In genomic region chr12:56636534-56637180, GRCm38 (mm10) we compare ENCODE assay signal across 8 mouse cellular contexts. TPM values are rescaled to one million over a fixed set of nuclear protein-coding genes. Genes with fewer than 3 reads are reported as not detected.
DNase-seq lines count a peak whose midpoint lies in the region; ATAC-seq lines count a peak whose summit lies in the region.

No protein-coding gene starts in this region.

- no peaks in the 10 kb centered on the region for H3K36me3 ChIP-seq in intestine, embryonic 15.5 days
- H3K36me3 ChIP-seq in midbrain, embryonic 12.5 days, result no peaks in the 10 kb centered on the region

- 22% methylated on average over 14 of the region's 14 CpGs for WGBS in intestine, embryonic 15.5 days
- 26% methylated on average over 14 of the region's 14 CpGs for WGBS in midbrain, embryonic 12.5 days

- no peaks in the 10 kb centered on the region for H3K9me3 ChIP-seq in intestine, embryonic 15.5 days
- H3K9me3 ChIP-seq in midbrain, embryonic 12.5 days, result no peaks in the 10 kb centered on the region

- no peaks in the 10 kb centered on the region for H3K4me1 ChIP-seq in intestine, embryonic 15.5 days (replicated peaks)
- H3K4me1 ChIP-seq in midbrain, embryonic 12.5 days, result no peaks in the 10 kb centered on the region

- ATAC-seq in intestine, embryonic 15.5 days, result peak; percentile 72
- ATAC-seq in midbrain, embryonic 12.5 days (ENCODE audit: low FRiP score, low read depth), result peak; percentile 70

- no peak overlapping the region for H3K4me3 ChIP-seq in intestine, embryonic 15.5 days (replicated peaks)
- no peak overlapping the region for H3K4me3 ChIP-seq in midbrain, embryonic 12.5 days

- peak; percentile 19 for DNase-seq in MN1 (ENCODE audit: low spot score)
- peak; percentile 56 for DNase-seq in brain, embryonic 18.5 days (ENCODE audit: low read depth, low spot score)
- peak; percentile 89 for DNase-seq in forelimb bud, embryonic 11.5 days (ENCODE audit: low read depth, low spot score)
- peak; percentile 14 to 36 for DNase-seq in left cerebral cortex, adult 8-10 months (ENCODE audit: low spot score in 2 of 2)
- DNase-seq in urinary bladder, postnatal 36 days (ENCODE audit: low spot score in 2 of 2), result no peak
- DNase-seq in urinary bladder, postnatal 10 days (ENCODE audit: low spot score), result no peak

- no peaks in the 10 kb centered on the region for H3K27me3 ChIP-seq in intestine, embryonic 15.5 days (replicated peaks)
- peaks cover 48% of the 10 kb centered on the region for H3K27me3 ChIP-seq in midbrain, embryonic 12.5 days

- H3K27ac ChIP-seq in intestine, embryonic 15.5 days, result no peak overlapping the region
- H3K27ac ChIP-seq in midbrain, embryonic 12.5 days (replicated peaks), result no peak overlapping the region

- no peak overlapping the region for H3K9ac ChIP-seq in intestine, embryonic 15.5 days
- no peak overlapping the region for H3K9ac ChIP-seq in midbrain, embryonic 12.5 days (replicated peaks)

- peak overlapping the region; percentile 33; the same call in 1 of the 2 replicates for H3K4me2 ChIP-seq in intestine, embryonic 15.5 days (replicated peaks)
- peak overlapping the region; percentile 40 for H3K4me2 ChIP-seq in midbrain, embryonic 12.5 days (replicated peaks)

RNA-seq across cellular contexts. Expression of gene Nkx2-9, which starts 23.6 kb away (rescaled TPM):
- not detected in 2 replicates for polyA plus RNA-seq in intestine, embryonic 15.5 days (2015; fragmentation: Nextera tagmentation; extraction: Ambion mirVana)
- total RNA-seq in left cerebral cortex, adult 8-10 months (2022), result under 1 TPM in 3 of 4 experiments, not detected in 1; 0.34 to 0.39 (median 0.39) TPM
- 1.4 and 1.8 TPM in 2 replicates for polyA plus RNA-seq in midbrain, embryonic 12.5 days (2016; fragmentation: Nextera tagmentation; extraction: Ambion mirVana)

RNA-seq across cellular contexts. Expression of gene Pax9, which starts 54.9 kb away (rescaled TPM):
- 0.04 TPM in 1 of 2 replicates, not detected in the other for polyA plus RNA-seq in intestine, embryonic 15.5 days (2015; fragmentation: Nextera tagmentation; extraction: Ambion mirVana)
- total RNA-seq in left cerebral cortex, adult 8-10 months (2022), result not detected
- 0.09 and 0.18 TPM in 2 replicates for polyA plus RNA-seq in midbrain, embryonic 12.5 days (2016; fragmentation: Nextera tagmentation; extraction: Ambion mirVana)

Comparison
In these comparisons a context has a peak if more than half of its experiments do, and no peak if none do; other contexts are left out.
1. DNase-seq: peak in MN1 (single experiment), brain, embryonic 18.5 days (single experiment), forelimb bud, embryonic 11.5 days (single experiment) and left cerebral cortex, adult 8-10 months (2 of 2); none in urinary bladder, postnatal 36 days (0 of 2) and urinary bladder, postnatal 10 days (single experiment).